Mouse (Mus musculus) gonadal fat pad, adult 2 months (tissue): Measurements from ENCODE around the gene Nup62. TPM values are rescaled to one million over a fixed set of nuclear protein-coding genes. Genes with fewer than 3 reads are reported as not detected.
A peak's percentile ranks its signal among the peaks of the same experiment; 100 is the strongest.
"Not testable (repeated sequence)": the region's sequence is repeated elsewhere in the genome, so short reads cannot be mapped to it uniquely, and the experiment has no call there.

Experiments
- DNase-seq: peaks from one replicate; pipeline ENCODE4 v3.0.0-alpha.2; 2012; ENCODE audit warnings: low read depth
- polyA plus RNA-seq: library from polyadenylated mRNA; depleted of rRNA; stranded (reverse); fragments of >200 nt; gene quantifications from 2 replicates; pipeline ENCODE4 v1.2.3, GENCODE M21; 2012; rRNA removed

Nup62 gene
- polyA plus RNA-seq, 1 experiment: 40.5 TPM

GRCm38 (mm10) chr7:44863982-44864494, 48.1 kb downstream of the Nup62 start:
- DNase-seq: no peak

- no peak for DNase-seq
Observed at GRCm38 (mm10) chr7:44864595-44865542, 49.0 kb downstream of the Nup62 start.

DNA sequence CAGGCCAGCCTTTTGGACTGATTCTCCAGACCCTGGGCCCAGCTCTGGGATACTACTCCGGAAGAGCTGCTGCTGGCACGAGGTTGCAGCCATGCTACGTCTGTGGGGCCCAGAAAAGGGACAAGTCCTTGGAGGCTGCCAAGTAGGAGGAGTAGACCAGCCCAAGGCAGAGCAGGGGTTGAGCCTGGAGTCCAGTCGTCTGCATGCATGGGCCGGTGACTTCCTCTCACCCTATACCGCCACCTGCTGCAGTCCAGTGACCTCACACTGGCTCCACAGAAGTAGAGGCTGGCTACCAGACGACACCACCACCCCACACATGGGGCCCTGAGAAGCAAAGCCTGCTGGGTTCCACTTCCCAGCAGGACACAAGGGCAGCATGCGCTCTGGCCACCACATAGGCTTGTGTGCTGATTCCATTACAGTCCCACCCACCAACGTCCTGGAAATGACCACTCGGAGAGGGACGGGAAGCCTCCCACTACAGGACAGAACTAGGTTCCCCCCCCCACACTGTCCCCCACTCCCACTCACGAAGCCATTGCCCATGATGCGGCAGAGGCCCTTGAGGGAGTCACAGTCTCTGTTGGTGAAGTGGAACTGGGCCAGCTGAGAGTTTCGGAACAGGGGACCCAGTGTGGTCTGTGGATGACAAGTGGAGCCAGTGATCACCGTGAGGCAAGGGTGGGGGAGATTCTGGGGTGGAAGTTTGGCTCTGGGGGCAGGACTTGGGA, 50.6 kb downstream of the Nup62 start:
- no peak for DNase-seq

- no peak for DNase-seq
Observed at GRCm38 (mm10) chr7:44867010-44867702, 51.3 kb downstream of the Nup62 start.

- DNase-seq: no peak
Observed at GRCm38 (mm10) chr7:44867802-44868201, 51.9 kb downstream of the Nup62 start.

- no peak for DNase-seq
Observed at GRCm38 (mm10) chr7:44868465-44868864, 52.6 kb downstream of the Nup62 start.

DNA sequence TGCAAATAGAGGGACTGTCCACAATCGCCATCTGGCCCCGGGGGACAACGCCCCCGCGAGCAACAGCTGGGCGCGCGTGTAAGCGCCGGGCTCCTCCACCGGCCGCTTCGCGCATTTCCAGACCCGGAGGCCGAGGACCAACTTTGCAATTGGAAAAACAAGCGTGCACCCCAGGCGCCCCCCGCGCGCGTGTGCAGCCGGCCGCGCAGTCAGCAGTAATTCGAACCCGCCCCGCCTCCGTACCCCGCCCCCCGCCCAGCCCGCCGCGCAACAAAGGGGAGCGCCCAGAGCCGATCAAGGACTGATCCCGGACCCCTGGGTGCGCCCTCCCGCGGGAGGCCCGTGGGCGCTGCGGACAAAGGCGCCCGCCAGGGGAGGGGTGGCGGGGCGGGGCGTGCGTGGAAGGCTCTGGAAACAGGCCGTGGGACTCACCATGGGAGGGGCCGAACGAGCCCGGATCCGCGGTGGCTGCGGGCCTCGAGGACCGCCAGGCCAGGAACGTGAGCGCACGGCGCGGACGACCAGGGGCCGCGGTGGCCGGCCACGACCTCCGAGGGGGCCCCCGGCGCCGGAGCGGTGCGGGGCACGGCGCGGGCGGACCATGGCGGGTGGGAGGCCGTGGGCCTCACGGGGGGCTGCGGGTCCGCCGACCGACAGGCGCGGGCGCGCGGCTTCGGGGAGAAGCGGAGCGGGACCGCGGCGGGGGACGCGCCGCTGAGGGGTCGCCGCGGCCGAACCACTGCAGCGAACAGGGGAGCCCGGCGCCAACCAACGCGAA, 53.2 kb downstream of the Nup62 start:
- no peak for DNase-seq

DNA sequence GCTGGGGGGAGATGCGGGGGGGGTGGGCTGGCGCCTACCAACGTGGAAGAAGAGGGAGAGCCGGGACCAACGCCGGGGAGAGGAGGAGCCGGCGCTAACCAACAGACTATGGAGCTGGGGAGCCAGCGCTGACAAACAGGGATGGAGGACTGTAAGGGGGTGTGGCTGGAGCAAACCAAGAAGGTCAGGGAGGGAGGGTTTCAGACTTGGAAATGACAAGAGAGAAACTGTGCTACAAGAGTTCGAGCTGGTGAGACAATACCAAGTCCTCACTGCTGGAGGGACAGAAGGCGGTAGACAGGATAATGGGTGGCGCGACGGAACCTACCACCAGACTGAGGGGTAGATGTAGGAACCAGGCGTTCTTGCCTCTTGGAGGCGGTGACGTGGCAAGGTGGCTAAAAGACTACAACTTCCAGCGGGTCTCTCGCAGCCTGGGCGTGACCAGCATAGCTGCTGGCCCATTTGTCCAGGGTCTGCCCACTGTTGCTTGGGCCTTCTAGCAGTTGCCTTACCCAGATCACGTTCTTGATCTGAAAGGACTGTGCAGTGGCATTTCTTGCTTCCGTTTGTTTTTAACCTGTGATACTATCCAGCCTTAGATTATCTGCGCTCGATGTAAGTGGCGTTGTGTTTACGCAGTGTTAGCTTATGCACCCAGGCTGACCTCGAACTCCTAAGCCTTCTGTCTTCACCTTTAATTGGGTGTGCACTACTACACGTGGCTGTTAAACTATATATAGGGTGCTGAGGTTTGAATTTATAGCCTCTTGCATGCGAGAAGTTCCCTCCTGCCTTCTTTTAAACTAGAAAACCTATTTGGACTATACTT, 54.0 kb downstream of the Nup62 start, which contains the start of gene Ptov1:
Gene Ptov1, minus strand, starts transcription at position 92 of the 832 bp plus-strand sequence.
- peak; percentile 84 for DNase-seq

DNA sequence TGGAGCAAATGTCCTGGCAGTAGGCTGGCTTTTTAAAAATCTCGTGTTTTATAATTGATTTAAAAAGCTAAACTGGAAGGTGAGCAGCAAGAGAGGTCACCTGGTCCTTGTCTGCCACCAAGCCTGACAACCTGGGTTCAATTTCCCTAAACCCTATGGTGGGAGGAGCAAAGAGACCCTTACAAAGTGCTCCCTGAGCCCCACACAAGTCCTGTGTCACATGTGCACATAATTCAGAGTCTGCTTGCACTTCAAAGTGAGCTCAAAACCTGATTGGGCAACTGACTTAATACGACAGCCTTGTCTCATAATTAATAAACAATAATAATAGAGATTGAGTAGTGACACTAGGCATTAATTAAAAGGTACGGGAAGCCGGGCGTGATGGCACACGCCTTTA, 54.7 kb downstream of the Nup62 start:
- no peak for DNase-seq

DNA sequence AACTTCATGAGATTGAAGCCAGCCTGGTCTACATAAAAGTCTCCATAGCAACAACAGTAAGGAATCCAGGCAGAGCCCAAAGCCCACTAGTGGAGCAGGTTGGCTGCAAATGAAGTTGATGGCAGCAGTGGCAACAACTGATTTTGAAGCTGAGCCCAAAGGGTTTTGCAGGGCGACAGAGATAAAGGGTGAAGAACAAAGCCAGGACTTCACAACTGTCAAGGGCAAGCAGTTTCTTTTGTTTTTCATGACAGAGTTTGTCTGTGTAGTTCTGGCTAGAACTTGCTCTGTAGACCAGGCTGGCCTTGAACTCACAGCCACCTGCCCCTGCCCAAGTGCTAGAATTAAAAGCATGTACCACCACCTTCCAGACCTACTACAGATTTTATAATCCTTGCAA, 55.3 kb downstream of the Nup62 start:
- no peak for DNase-seq

GRCm38 (mm10) chr7:44871774-44872173, 55.9 kb downstream of the Nup62 start:
- DNase-seq: not testable (repeated sequence)

DNA sequence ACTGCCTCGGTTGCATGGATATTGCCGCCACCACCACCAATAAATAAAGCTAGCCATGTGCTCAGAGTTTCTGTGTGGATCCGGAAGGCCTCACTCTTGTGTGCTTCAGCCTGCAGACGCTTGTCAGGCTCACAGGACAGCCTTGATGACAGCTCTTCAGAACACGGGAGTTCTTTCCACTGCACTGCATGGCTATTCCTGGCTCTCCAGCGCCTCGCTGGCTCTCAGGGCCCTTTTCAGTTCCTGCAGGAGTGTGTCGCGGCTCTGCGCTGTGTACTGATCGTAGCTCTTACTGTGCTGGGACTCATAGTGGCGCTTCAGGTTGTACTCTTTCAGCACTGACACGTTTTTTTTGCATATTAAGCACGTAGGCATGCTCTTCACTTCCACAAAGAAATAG, 61.9 kb downstream of the Nup62 start:
- no peak for DNase-seq

Other genes with a start within 250 kb of the Nup62 start
- 11.1 and 30.6 TPM in 2 replicates for gene Napsa, start 243.7 kb upstream of the Nup62 start, polyA plus RNA-seq
- 16.7 and 24.5 TPM in 2 replicates for gene Kcnc3, start 225.4 kb upstream of the Nup62 start, polyA plus RNA-seq
- gene Myh14, start 145.2 kb upstream of the Nup62 start, polyA plus RNA-seq: 5.7 and 6.2 TPM in 2 replicates
- 0.28 and 0.67 TPM in 2 replicates for gene Izumo2, start 107.3 kb upstream of the Nup62 start, polyA plus RNA-seq
- gene Vrk3, start 67.7 kb upstream of the Nup62 start, polyA plus RNA-seq: 40.0 and 40.6 TPM in 2 replicates
- gene Zfp473, start 65.0 kb upstream of the Nup62 start, polyA plus RNA-seq: 0.12 and 0.14 TPM in 2 replicates
- 2.1 and 2.7 TPM in 2 replicates for gene Il4i1, start 299 bp downstream of the Nup62 start, polyA plus RNA-seq
- gene Atf5, start 570 bp downstream of the Nup62 start, polyA plus RNA-seq: 139 and 143 TPM in 2 replicates
- gene Akt1s1, start 32.9 kb downstream of the Nup62 start, polyA plus RNA-seq: 72.9 and 107 TPM in 2 replicates
- 90.6 and 94.6 TPM in 2 replicates for gene Tbc1d17, start 33.0 kb downstream of the Nup62 start, polyA plus RNA-seq
- gene Pnkp, start 41.1 kb downstream of the Nup62 start, polyA plus RNA-seq: 43.4 and 50.8 TPM in 2 replicates
- gene Ptov1, start 53.7 kb downstream of the Nup62 start, polyA plus RNA-seq: 243 and 279 TPM in 2 replicates
- 95.2 and 106 TPM in 2 replicates for gene Med25, start 76.6 kb downstream of the Nup62 start, polyA plus RNA-seq
- 34.2 and 34.5 TPM in 2 replicates for gene Fuz, start 80.0 kb downstream of the Nup62 start, polyA plus RNA-seq
- 88.2 and 99.1 TPM in 2 replicates for gene Ap2a1, start 113.4 kb downstream of the Nup62 start, polyA plus RNA-seq
- 3.5 and 4.7 TPM in 2 replicates for gene Tsks, start 127.1 kb downstream of the Nup62 start, polyA plus RNA-seq
- 17.1 and 17.9 TPM in 2 replicates for gene Cpt1c, start 158.8 kb downstream of the Nup62 start, polyA plus RNA-seq
- 211 and 218 TPM in 2 replicates for gene Prmt1, start 170.5 kb downstream of the Nup62 start, polyA plus RNA-seq
- gene Irf3, start 181.6 kb downstream of the Nup62 start, polyA plus RNA-seq: 87.1 and 89.9 TPM in 2 replicates
- gene Bcl2l12, start 182.6 kb downstream of the Nup62 start, polyA plus RNA-seq: 20.3 and 22.0 TPM in 2 replicates
- 48.9 and 60.3 TPM in 2 replicates for gene Scaf1, start 200.3 kb downstream of the Nup62 start, polyA plus RNA-seq
- gene Rras, start 201.9 kb downstream of the Nup62 start, polyA plus RNA-seq: 221 and 291 TPM in 2 replicates
- gene Prr12, start 236.8 kb downstream of the Nup62 start, polyA plus RNA-seq: 5.7 and 10.5 TPM in 2 replicates
- 71.4 and 78.1 TPM in 2 replicates for gene Nosip, start 246.3 kb downstream of the Nup62 start, polyA plus RNA-seq
- 55.7 and 72.5 TPM in 2 replicates for gene Prrg2, start 246.6 kb downstream of the Nup62 start, polyA plus RNA-seq